Mouse (Mus musculus): ENCODE measurements at regions not wholly inside any gene's neighbourhood (a gene's known extent, or its start where the extent isn't known, plus 50 kb on each side); places are given as distances from the start of the nearest gene placed in this dataset.

DNA sequence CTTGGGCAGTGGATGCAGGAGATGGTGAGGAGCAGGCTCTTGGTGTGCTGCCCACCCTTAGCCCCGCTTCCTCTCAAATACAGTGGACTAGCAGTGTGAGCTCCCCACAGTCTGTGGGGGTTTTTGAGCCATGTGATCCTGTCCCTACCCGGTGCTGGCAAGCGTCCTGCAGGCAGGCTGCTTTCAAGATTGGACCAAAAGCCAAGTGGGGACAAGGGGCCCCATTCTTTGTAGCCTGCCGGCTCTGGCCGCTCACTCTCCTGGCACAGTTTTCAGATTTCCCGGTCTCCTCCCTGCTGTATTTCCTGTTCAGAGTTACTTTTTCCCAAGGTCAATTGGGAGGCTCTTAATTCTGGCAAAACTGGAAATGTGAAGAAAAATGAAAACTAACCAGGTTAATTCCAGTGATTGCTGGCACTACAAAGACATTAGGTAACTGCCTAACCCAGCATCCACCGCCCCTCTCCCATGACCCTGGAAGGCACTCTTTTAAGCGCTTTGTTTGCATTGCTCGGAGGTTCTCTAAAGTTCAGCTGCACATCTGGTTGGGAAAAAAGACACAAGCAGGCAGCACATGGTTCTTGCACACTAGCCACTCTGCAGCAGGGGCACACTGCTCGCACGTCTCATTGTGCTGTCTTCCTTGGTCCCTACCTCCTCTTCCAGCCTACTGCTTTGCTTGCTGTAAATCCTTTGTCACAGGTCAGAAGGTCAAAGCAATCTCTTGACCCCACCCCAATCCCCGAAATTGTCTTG lies 105.6 kb downstream of the Rassf10 start:
- DNase-seq (ENCODE audit: low spot score) (peak; percentile 60), ATAC-seq (replicated peaks; ENCODE audit: low FRiP score, low read depth) (no peak)
- no peak overlapping the region for H3K4me3 ChIP-seq (replicated peaks; ENCODE audit: low read depth, low read length)
- no peaks in the 10 kb centered on the region for H3K36me3 ChIP-seq (ENCODE audit: insufficient read depth, low read length)
- peaks cover 9% of the 10 kb centered on the region; the same call in 1 of the 2 replicates for H3K4me1 ChIP-seq (replicated peaks; ENCODE audit: insufficient read depth, low read length)
- H3K9ac ChIP-seq (ENCODE audit: low read depth, low read length) = no peak overlapping the region
- WGBS = 22% methylated on average over 12 of the region's 12 CpGs
- H3K27ac ChIP-seq = peak overlapping the region; percentile 37; the same call in 1 of the 2 replicates
- no peak for TF ChIP-seq CTCF (IDR thresholded peaks at IDR 0.05; ENCODE audit: low read depth)
- no peaks in the 10 kb centered on the region for H3K9me3 ChIP-seq (replicated peaks; ENCODE audit: low read length)
- H3K4me2 ChIP-seq (ENCODE audit: low read length) = peak overlapping the region; percentile 19; the same call in 1 of the 2 replicates
- H3K27me3 ChIP-seq (ENCODE audit: insufficient read depth, low read length) = no peaks in the 10 kb centered on the region

DNA sequence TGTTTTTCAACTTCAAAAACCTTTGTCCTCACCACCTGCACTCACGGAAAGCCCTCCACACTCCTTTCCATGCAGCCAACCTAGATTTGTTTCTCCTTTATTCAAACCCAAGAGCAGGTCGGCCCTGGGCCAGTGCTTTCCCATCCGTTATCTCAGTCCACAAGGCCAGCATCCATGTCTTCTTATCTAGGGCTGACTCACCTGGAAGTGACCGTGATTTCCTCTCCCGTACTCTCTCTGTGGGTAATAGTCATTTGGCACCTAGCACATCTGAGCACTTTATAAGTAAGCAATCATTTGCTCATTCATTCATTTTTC lies 106.2 kb downstream of the Rassf10 start:
- WGBS = 38% methylated on average over 5 of the region's 5 CpGs
- Histone ChIP-seq H3K9me3 (replicated peaks; ENCODE audit: low read length) (no peaks in the 10 kb centered on the region), H3K27me3 (ENCODE audit: insufficient read depth, low read length) (no peaks in the 10 kb centered on the region), H3K4me2 (ENCODE audit: low read length) (no peak overlapping the region), H3K9ac (ENCODE audit: low read depth, low read length) (no peak overlapping the region), H3K36me3 (ENCODE audit: insufficient read depth, low read length) (no peaks in the 10 kb centered on the region), H3K27ac (0 out of 2 replicates have a peak overlapping the region, but pooled peaks have one; percentile 37), H3K4me1 (replicated peaks; ENCODE audit: insufficient read depth, low read length) (peaks cover 9% of the 10 kb centered on the region; the same call in 1 of the 2 replicates), H3K4me3 (replicated peaks; ENCODE audit: low read depth, low read length) (no peak overlapping the region)
- ATAC-seq (replicated peaks; ENCODE audit: low FRiP score, low read depth) (no peak), DNase-seq (ENCODE audit: low spot score) (no peak)
- no peak for TF ChIP-seq CTCF (IDR thresholded peaks at IDR 0.05; ENCODE audit: low read depth)

DNA sequence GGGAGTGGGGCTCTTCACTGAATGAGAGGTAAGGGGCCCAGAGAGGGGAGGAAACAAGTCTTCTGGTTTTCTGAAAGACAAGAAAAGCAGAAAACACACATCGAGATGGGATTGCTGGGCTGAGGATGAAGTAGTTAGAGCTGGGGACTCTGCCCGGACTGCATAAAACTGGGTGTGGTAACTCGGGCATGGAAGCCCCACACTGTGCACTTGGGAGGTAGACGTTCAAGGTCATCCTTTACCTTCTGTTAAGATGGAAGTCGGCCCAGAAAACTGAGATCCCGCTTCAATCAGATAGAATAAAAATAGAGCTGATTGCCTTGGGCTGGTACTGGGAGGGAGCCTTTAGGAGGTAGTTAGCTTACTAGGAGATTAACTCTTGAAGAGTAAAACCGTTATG lies 107.2 kb downstream of the Rassf10 start:
- no peak for TF ChIP-seq CTCF (IDR thresholded peaks at IDR 0.05; ENCODE audit: low read depth)
- H3K27me3 ChIP-seq (ENCODE audit: insufficient read depth, low read length) = no peaks in the 10 kb centered on the region

DNA sequence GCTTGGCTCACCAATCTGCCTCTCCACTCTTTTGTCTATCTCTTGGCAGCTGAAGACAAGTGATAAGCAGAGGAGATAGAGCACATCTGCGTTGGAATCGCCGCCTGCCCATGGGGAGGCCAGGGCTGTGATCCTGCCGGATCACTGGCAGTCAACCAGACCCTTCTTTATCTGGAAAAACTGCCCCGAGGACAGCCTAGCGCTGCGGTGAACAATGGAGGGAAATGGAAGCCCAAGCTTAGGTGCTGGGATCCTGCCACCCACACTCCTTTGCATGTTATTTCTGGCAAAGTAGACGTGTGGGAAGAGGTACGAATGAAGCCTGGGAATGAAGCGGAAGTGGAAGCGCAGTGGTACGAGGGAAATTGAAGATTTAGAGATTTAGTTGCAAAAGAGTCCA lies 112.8 kb downstream of the Rassf10 start:
- H3K36me3 ChIP-seq (ENCODE audit: insufficient read depth, low read length) = no peaks in the 10 kb centered on the region
- no peak for DNase-seq (ENCODE audit: low spot score)
- no peak overlapping the region for H3K9ac ChIP-seq (ENCODE audit: low read depth, low read length)
- H3K9me3 ChIP-seq (replicated peaks; ENCODE audit: low read length) = 0 out of 2 replicates have a peak, but pooled peaks cover 4% of the 10 kb centered on the region
- no peak overlapping the region for H3K4me2 ChIP-seq (ENCODE audit: low read length)
- WGBS = 67% methylated on average over 12 of the region's 12 CpGs
- TF ChIP-seq CTCF (IDR thresholded peaks at IDR 0.05; ENCODE audit: low read depth) = no peak
- no peak overlapping the region for H3K27ac ChIP-seq
- no peak for ATAC-seq (replicated peaks; ENCODE audit: low FRiP score, low read depth)
- H3K4me3 ChIP-seq (replicated peaks; ENCODE audit: low read depth, low read length) = no peak overlapping the region
- no peaks in the 10 kb centered on the region for H3K27me3 ChIP-seq (ENCODE audit: insufficient read depth, low read length)
- H3K4me1 ChIP-seq (replicated peaks; ENCODE audit: insufficient read depth, low read length) = no peaks in the 10 kb centered on the region

More for the DNA sequence above, 107.2 kb downstream of the Rassf10 start:
- no peak overlapping the region for H3K4me3 ChIP-seq (replicated peaks; ENCODE audit: low read depth, low read length)
- DNase-seq (ENCODE audit: low spot score) = no peak
- 73% methylated on average over 7 of the region's 7 CpGs for WGBS
- no peak overlapping the region for H3K9ac ChIP-seq (ENCODE audit: low read depth, low read length)
- H3K4me1 ChIP-seq (replicated peaks; ENCODE audit: insufficient read depth, low read length) = peaks cover 9% of the 10 kb centered on the region; the same call in 1 of the 2 replicates
- no peak overlapping the region for H3K27ac ChIP-seq
- no peaks in the 10 kb centered on the region for H3K36me3 ChIP-seq (ENCODE audit: insufficient read depth, low read length)
- H3K9me3 ChIP-seq (replicated peaks; ENCODE audit: low read length) = no peaks in the 10 kb centered on the region
- no peak overlapping the region for H3K4me2 ChIP-seq (ENCODE audit: low read length)
- no peak for ATAC-seq (replicated peaks; ENCODE audit: low FRiP score, low read depth)

DNA sequence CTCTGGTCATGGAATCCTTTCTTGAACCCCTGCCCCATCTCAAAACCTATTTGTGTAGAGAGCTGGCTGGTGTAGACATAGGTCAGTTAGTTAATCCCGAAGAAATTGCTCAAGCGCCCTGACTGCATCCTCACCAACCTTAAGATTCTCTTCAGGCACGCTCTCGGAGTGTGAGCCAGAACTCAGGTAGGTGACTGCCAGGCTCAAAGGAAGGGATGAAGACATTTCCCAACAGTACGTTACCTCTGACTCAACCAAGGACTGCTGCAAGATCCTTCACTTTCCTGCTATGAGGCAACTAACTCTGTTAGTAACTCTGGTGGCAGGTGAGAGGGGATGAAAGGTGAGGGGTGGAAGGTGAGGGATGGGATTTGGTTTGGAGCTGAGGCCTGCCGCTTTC lies 114.5 kb downstream of the Rassf10 start:
- DNase-seq (ENCODE audit: low spot score) = no peak
- Histone ChIP-seq H3K4me2 (ENCODE audit: low read length) (no peak overlapping the region), H3K36me3 (ENCODE audit: insufficient read depth, low read length) (no peaks in the 10 kb centered on the region), H3K27ac (no peak overlapping the region), H3K27me3 (ENCODE audit: insufficient read depth, low read length) (no peaks in the 10 kb centered on the region), H3K9me3 (replicated peaks; ENCODE audit: low read length) (0 out of 2 replicates have a peak, but pooled peaks cover 4% of the 10 kb centered on the region), H3K9ac (ENCODE audit: low read depth, low read length) (no peak overlapping the region), H3K4me1 (replicated peaks; ENCODE audit: insufficient read depth, low read length) (no peaks in the 10 kb centered on the region), H3K4me3 (replicated peaks; ENCODE audit: low read depth, low read length) (no peak overlapping the region)
- no peak for TF ChIP-seq CTCF (IDR thresholded peaks at IDR 0.05; ENCODE audit: low read depth)
- no peak for ATAC-seq (replicated peaks; ENCODE audit: low FRiP score, low read depth)
- WGBS = 97% methylated on average over 6 of the region's 6 CpGs

DNA sequence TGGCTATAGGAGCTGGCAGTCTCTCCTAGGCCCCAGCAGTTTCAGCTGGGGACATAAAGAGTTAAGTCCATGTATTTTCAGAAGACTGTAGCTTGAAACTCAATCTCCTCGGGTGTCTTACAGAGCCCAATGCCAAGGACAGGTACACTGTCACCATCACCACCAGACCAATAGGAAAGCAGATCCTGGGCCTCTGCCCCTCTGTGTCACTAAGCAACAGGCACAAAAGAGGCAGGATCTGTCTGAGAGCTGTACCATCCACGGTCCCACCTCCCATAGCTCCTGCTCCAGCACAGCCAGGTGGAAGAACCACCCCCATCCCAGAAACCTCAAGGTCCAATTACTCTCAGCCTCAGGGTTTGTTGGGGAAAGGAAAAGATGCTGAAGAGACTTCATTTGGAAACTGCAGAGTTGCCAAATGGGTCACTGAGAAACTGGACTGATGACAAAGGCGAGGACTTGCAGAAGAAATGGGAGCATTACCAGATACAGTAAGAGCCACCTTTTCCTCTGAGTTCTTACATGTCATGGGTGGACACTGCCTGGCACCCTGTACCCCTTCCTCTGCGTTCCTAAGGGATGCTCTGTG lies 115.7 kb downstream of the Rassf10 start:
- ATAC-seq (replicated peaks; ENCODE audit: low FRiP score, low read depth) (no peak), DNase-seq (ENCODE audit: low spot score) (no peak)
- Histone ChIP-seq H3K4me3 (replicated peaks; ENCODE audit: low read depth, low read length) (no peak overlapping the region), H3K27me3 (ENCODE audit: insufficient read depth, low read length) (no peaks in the 10 kb centered on the region), H3K9me3 (replicated peaks; ENCODE audit: low read length) (0 out of 2 replicates have a peak, but pooled peaks cover 4% of the 10 kb centered on the region), H3K36me3 (ENCODE audit: insufficient read depth, low read length) (no peaks in the 10 kb centered on the region), H3K4me1 (replicated peaks; ENCODE audit: insufficient read depth, low read length) (no peaks in the 10 kb centered on the region), H3K9ac (ENCODE audit: low read depth, low read length) (no peak overlapping the region), H3K27ac (no peak overlapping the region), H3K4me2 (ENCODE audit: low read length) (no peak overlapping the region)
- WGBS = 63% methylated on average over 4 of the region's 4 CpGs
- no peak for TF ChIP-seq CTCF (IDR thresholded peaks at IDR 0.05; ENCODE audit: low read depth)

Measured in kidney, postnatal 0 days (tissue).